Mouse (Mus musculus) MEL-GATA-1-ER (cell line): ENCODE data around the gene Catsperz.

ENCODE experiments used
- DNase-seq: peaks from one replicate; pipeline ENCODE4 v3.0.0-alpha.2; 2012; ENCODE audit warnings: low read depth; ENCODE audit errors: extremely low read depth

The Catsperz gene

DNA sequence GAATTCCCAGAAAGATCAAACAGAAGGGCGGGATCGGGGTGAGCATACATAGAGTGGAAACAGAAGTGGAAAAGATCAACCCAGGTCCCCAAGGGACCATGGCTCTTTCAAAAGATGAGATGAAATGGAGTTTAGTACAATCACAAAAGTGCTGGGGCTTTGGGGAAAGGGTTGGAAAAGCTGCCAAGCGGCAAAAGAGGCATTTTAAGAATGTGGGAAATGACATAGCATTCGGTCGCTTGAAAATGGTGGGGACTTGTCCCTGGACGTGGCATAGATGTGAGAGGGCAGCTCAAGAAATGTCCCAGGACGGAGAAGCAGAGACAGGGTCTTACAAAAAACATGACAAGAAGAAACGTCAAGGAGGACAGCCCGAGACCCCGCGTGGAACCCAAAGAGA, 16.2 kb downstream of the Catsperz start:
- DNase-seq: no peak

DNA sequence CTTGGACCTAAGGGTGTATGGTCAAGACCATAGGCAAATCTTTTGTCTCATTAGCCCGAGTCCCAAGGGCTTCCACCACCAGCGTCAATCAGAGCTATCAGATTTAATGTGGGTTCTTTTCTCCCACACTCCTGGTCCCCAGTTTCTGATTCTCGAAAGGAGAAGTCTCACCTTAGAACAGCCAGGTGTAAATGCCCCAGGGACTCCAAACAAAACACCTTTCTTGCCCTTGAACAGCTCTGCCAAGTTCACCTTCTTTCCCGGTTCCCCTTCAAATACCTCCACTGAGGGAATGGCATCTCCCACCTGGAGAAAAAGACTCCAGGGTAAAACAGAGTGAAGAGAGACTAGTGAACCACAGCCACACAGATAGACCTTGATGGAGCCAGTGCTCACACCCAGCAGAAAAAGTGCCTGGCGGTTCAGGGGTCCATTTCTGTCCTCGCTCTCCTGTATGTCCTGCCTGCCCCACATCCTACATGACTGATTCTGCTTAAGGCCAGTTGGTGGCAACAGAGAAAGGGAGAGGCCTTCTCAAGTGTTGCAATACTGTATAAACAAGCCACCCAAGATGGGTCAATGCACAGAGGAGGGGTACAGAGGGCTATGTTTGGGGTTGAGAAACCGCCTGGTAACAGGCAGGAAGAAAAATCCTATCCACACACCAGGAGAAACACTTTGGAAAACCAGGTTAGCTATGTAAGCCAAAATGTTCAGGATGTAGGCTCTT, 17.2 kb downstream of the Catsperz start:
- DNase-seq: no peak

DNA sequence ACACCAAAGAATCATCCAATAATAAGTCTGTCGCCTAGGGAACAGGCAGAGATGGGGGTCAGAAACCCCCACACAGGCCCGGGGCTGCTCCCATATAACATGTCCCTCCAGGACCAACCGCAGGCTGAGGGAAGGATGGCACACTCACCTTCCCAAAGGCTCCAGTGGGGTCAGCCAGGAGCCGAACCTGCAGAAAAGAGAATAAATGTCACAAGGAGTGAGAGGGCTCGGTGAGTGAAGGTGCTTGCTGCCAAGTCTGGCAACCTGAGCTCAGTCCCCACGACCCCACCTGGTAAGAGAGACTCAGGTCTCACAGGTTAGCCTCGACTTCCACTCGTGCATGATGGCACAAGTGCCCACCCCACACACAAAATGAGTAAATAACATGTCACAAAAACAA, 18.1 kb downstream of the Catsperz start:
- no peak for DNase-seq

DNA sequence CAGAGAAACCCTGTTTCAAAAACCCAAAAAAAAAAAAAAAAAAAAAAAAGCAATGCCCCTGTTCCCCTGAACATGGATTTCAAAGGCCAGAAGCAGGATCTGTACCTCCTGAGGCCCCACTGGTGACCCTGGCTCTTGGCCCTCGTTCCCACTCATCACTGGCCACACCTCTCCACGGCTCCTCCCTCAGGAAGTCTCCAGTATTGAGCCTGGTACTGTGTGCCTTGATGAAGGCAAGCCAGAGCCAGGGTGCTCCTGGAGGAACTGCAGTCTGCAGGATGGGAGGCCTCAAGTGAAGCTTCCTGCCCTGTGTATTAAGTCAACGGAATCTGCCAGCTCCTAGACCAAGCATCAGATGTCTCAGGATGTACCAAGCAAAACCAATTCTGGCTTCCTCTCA, 19.0 kb downstream of the Catsperz start:
- DNase-seq: no peak

DNA sequence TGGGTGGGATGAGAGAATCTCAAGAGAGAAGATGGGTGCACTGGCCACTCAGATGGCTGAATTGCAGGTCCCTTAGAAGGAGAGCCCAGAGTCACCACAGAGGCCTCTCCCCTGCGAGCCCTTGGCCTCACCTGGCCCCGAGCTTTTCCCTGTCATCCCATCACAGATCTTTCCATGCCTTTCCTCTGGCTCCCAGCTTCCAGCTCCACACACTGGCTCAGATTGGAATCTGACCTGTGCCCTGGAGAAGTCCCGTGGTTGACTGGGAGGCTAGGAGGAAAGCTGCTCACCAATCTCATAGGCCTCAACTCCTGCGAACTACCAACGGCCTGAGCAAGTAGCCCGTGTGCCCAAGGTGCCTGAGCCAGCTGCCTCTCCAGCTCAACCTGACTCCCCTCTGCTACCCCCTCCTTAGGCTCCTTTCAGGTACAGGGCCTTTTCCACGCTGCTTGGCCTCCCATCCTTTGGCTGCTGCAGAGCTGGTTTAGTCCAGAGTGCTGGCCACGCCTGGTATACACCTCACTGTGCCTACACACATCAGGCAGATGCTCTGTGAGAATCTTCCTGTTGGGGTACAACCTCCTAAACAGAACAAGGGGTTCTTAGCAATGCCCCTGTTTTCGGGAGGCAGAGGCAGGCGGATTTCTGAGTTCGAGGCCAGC, 19.6 kb downstream of the Catsperz start:
- no peak for DNase-seq

DNA sequence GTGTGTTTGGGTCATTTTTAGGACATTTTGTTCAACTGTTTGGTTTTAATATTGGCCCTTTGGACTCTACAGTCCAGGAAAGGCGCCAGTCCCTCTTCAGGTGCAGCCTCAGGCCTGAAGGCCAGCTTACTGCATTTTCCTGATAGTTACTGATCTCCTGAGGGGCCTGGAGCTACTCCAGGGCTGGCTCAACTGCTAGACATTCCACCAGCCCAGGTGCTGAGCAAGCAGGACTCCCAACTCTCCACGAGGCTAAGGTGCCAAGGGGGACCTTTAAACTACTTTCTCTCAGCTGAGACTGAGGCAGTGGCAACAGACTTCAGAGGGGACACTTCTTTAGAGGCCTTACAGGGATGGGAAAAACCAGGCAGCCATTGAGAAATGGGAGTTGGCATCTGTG, 20.3 kb downstream of the Catsperz start:
- no peak for DNase-seq

DNA sequence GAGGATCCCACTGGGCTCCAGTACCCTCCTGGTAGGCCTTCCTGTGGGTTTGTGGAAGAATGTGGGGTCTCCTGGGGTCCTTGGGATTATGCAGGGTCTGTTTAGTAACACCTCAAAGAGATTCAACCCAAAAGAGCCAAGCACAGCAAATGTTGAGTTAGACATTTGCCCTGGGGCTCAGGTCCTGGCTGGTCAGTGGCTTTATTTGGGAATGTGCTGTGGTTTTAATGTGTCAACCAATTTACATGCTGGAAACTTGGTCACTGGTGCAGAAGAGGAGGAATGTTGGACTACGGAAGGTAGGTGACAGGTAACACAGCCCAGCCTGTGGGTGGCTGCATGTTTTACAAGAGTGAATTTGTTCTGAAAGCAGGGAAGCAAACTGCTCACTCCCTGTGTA, 22.1 kb downstream of the Catsperz start:
- DNase-seq: no peak

DNA sequence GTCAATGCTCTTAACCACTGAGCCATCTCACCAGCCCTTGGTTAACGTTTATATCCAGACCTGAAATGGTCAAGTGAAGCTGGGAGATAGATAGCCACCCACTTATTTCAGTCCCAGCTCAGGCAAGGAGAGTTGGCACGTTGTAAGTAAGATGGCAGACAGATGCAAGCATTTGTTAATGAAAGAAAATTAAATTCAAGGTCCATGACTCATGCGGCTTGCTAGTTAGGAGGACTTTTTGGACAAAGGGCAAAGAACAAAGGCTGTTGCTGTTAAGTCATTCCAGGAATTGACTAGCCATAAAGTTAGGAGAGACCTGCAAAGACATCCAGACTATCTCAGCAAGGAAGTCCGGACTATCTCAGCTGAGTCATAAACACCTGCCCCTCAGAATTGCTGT, 25.5 kb downstream of the Catsperz start:
- DNase-seq: no peak

DNA sequence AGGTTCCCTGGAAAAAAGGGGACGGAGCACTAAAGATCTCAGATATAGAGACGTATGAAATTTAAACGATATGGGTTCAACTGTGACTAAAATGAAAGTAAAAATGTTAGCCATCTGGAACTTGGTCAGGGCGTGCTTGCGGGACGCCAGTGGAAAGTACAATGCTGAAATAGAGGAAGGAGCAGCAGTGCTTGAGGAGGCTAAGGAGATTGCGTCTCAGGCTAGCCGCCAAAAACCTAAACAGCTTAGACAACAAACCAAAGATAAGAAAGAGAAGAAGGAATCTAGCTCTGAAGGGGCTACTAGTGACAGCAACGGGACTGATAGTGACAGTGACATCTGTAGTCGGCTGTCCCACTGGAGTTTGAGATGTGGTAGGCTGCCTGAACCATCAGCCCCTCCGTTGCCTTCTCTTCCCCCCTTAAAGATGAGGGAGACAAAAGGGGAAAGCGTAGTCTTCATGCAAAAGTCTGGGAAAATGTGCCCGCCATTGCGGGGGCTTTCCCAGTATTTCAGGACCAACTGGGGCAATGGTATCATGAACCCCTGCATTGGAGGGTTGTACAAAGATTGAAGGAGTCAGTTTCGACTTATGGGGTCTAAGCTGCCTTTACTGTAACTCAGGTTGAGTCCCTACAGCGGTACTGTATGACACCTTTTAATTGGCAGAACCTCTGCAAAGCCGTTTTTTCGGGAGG, 29.4 kb downstream of the Catsperz start:
- peak; percentile 77 for DNase-seq

DNA sequence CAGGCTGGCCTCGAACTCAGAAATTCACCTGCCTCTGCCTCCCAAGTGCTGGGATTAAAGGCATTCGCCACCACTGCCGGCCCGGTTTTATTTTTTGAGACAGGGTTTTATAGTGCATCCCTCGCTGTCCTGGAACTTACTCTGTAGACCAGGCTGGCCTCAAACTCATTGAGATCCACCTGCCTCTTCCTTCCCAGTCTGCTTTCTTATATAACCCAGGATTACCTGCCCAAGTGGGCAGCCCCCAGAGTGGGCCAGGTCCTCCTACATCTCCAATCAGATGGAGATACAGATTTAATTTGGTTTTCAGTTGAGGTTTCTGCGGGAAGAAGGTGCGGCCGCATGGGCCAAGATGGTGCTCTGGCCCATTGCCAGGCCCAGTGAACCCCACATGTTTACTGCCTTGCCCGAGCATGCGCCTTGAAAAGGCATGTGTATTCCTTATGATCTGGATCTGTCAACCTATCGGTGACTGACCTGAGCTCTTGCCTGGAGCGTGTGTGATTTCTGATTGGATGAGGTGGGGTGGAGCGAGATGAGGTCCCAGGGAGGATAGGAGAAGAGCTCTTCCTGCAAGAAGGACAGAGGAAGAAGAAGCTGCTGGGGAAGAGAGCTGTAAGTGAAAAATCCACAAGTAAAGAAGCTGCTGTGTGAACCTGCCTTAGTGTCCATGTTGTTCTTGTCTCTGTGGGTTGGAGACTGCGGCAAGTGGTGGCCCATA, 31.3 kb downstream of the Catsperz start:
- peak; percentile 97 for DNase-seq

DNA sequence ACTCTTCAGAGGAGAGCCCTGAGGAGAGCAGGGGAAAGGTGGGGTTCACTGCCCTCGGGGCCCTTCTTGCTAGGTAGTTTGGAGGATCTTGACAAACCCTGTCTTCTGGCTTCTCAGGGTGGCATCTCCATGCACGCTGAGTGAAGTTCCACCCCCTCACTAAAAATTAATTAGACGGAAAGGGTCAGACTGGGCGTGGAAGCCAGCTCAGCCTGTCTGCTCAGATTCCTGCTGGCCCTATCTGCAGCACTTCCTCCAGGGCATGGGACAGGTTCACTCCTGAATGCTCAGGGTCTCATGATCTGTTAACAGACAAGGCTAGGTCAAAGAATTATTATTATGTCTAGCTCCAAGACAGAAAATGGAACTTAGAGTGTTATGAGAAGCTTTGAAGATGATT, 32.7 kb downstream of the Catsperz start:
- no peak for DNase-seq

DNA sequence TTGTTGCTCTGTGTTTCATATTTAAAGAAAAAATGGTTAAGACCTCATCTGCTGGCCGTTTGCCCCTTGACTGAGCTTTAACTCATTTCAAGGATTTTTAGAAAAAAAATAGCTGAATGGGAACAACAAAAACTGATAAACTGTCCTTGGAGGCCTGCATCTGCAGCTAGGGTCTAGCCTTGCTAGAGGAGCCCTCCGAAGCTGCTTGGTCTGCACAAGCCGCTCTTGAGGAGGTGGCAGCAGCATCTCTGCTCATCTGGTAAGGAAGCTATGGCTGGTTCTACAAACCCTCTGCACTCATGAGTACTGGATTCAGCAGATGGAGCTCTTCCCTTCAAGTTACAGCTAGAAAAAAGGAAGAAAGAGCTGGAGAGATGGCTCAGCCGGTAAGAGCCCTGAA, 47.2 kb downstream of the Catsperz start:
- DNase-seq: no peak

DNA sequence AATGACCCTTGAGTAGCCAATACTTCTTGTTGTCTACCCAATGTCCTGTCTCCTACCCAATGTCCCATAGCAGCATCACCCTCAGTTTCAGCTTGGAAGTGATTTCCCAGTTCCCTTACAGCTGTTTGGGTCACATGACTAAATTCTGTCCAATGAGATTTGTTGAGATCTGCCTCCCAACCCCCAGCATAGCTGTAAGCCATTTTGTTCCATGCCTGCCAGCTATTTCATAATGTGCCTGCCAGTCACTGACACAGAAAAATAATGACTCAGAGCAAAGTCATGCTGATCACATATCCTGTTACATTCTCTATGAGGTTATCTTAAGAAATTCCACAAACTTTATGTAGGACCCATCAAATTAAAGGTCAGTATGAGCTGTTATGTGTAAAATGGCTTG, 48.4 kb downstream of the Catsperz start:
- DNase-seq: no peak

DNA sequence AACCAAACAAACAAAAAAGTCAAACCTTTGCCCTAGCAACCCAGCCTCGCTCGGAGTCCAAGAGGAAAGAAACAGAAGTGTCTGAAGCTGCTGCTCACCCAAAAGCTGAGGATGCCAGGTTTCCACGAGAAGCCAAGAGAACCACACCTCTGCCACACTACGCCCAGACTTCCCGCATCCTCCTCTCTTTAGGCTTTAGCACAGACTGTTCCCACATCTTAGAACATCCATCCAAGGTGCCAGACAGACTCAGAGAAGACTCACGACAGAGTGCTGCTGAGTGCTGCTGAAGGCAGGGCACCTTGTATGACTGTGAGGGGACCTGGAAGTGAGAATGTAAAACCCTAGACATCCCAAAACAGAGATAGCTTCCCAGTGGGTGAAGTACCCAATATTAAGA, 49.3 kb downstream of the Catsperz start:
- DNase-seq: no peak

DNA sequence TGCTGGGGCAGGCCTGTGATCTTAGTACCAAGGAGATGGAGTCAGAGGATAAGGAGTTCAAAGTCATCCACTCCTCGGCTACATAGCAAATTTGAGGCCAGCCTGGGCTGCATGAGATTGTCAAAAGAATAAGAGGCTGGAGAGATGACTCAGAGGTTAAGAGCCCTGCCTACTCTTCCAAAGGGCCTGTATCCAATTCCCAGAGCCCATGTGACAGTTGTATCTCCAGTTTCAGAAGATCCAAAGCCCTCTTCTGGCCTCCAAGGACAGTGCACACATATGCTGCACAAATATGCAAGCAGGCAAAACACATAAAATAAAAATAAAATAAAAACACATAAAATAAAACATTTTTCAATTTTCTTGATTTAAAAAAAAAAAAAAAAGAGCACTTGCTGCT, 50.9 kb downstream of the Catsperz start:
- no peak for DNase-seq

DNA sequence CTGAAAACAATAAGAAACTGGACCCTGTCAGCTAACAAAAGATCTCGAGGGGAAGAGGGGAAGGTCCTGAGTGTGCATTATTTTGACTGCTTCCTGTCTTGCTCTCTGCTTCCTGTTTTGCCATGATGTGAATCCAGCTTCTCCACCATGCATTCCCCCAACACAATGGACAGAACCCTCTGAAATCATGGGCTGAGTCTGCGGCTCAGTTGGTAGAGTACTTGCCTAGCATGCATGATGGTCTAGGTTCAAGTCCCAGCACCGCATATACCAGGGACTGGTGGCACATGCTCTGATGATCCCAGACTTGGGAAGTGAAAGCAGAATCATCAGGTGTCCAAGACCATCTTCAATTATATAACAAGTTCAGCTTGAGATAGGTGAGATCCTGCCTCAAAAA, 52.5 kb downstream of the Catsperz start:
- no peak for DNase-seq
